Mouse (Mus musculus) kidney, postnatal 36 days (tissue): ENCODE data around the gene Hgd.
A peak's percentile ranks its signal among the peaks of the same experiment; 100 is the strongest.

ENCODE experiments used
- DNase-seq, 2 experiments: peaks; one replicate each; pipeline ENCODE4 v3.0.0; 2021 to 2022; ENCODE audit warnings: mixed read lengths in 2 of 2

The Hgd gene

DNA sequence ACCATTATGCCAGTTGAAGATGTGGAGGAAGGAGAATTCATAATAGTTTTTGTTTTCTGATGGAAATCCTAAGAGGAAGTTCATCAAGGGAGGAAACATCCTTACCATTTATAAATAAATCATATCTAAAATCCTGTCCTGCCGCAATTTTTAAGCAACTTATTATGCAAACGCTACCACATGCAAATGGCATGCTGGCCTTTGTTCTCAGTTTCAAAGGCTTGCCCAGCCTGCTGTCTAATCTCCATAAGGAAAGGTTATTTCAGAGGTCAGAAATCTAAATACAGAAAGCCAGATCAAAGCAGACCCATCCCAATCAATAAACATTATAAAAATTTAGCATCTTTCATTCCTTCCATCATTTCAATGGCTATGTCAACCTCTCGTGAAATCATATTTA lies 1.9 kb downstream of the Hgd start:
- peak; percentile 22 to 31 for DNase-seq

GRCm38 (mm10) chr16:37583306-37583705 lies 3.4 kb downstream of the Hgd start:
- DNase-seq: peak; percentile 71 to 85

- DNase-seq: peak; percentile 26 to 27
These were observed 3.8 kb downstream of the Hgd start for GRCm38 (mm10) chr16:37583801-37584200.

- DNase-seq: peak; percentile 84 to 88
These were observed 4.5 kb downstream of the Hgd start for GRCm38 (mm10) chr16:37584218-37585035.

GRCm38 (mm10) chr16:37585129-37585563 lies 5.2 kb downstream of the Hgd start:
- DNase-seq: no peak

DNA sequence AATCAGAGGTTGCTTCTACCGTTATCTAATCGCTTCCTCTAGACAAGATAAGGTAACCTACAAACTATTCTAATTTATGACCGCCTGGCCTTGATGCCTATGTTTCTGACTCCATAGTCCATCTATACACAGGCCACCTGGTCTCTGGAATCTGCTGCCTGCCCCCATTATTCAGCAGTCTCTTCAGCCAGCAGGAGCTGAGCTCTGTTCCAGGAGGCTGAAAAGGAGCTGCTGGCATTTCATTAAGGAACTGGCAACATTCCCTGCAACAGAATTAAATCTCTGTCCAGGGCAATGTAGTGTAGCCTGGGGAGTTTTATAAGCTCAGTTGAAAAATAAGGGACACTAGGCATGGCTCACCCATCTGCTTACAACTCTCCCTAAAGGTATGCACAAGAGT lies 11.0 kb downstream of the Hgd start:
- peak; percentile 15 to 37 for DNase-seq

DNA sequence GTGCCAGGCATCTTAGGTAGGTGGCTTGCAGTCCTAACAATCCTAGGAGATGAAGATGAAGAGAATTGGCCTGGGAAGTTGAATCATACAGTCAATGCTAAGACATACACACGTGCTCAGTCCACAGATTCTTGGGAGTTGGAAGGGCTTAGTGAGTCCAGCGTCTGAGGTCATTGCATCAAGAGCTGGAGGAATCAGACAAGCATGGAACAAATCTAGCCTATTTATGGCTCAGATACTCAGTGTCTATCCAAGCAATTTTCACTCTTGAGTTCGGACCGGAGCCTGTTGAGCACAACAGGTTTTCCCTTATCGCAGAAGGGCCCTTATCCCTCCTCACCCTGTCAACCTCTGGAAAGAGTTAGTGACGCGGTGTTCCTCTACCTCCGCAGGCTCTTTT lies 11.6 kb downstream of the Hgd start:
- no peak for DNase-seq

DNA sequence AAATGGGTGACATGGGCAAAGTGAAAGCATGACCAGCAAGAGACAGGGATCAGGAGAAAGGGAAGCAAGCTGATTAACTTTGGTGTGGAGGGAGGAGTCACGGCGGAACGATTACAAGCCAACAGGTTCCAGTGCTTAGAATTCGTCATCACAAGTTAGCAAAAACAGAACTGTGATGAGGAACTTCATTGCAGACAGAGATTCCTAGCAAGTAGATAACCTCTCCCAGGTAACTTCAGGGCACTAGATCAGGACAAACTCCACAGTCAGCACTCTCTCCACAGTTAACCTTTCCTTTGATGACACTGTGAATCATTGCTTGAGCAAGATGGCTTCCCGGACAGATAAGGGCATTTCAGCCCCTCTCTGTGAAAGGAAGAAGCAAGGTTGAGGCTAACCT lies 17.5 kb downstream of the Hgd start:
- no peak for DNase-seq

GRCm38 (mm10) chr16:37598463-37598862 lies 18.5 kb downstream of the Hgd start:
- DNase-seq: no peak

DNA sequence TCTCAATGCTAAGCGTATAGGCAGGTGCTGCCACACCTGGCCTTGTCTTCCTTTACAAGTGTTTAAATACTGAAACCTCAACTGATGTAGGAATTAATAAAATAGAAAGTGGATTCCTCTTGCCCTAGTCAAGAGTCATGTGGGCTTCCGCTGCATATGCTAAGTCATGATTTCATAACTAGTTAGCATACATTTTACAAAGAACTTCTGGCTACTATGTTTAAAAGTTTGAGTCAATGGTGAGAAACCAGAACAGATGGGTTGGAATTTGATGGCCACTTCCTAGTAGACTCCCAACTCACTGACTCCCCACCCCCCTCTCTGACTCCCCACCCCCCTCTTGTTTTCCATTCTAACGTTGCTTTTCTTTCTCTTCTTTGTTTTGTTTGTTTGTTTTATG lies 19.4 kb downstream of the Hgd start:
- no peak for DNase-seq

DNA sequence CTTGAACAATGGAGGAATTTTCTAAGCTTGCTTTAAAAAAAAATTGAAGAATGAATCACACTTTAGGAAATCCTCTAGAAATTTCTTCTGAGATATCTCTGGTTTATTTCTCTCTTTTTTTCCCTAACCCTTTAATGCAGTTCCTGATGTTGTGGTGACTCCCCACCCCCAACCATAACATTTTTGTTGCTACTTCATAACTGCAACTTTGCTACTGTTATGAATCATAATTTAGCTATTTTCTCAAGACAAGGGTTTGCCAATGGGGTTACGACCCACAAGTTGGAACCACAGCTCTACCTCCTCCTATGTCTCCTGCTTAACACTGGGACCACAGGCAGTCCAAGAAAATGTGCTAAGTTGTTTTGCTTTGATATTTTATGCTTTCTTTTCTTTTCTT lies 23.5 kb downstream of the Hgd start:
- DNase-seq: no peak

GRCm38 (mm10) chr16:37604243-37604642 lies 24.3 kb downstream of the Hgd start:
- DNase-seq: no peak

DNA sequence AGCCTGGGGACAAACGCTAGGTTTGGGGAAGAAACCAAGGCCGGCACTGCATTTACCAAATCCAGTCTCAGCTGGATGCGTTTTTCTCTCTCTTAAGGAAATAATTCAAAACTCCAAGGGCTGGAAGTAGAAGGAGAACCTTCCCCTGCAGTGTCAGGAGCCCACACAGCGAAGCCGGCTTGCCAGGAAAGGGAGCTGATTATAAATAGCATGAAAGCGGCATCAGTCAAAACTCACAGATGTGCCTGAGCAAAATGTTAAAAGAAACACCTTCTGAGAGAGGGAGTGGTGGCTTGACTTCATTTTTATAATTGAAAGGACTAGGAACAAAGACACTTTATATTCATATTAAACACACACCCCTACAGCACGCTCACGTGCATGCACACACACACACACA lies 30.4 kb downstream of the Hgd start:
- DNase-seq: no peak

DNA sequence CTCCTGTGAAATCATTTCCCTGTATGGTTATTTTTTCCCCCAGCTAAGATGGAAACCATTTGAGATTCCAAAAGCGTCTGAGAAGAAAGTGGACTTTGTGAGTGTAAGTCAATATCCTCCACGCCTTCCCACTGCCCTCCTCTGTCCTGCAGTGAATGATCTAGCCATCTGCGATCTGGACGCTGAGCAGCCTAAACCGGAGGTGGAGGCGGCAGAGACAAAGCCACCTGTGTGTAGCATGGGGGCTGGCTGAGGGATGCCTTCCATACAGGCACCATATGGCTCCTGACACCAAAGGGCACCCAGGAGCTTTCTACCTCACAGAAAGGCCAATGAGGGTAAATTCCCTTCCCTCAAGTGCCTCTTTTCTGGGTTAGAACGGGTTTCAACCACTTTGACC lies 31.1 kb downstream of the Hgd start:
- no peak for DNase-seq

DNA sequence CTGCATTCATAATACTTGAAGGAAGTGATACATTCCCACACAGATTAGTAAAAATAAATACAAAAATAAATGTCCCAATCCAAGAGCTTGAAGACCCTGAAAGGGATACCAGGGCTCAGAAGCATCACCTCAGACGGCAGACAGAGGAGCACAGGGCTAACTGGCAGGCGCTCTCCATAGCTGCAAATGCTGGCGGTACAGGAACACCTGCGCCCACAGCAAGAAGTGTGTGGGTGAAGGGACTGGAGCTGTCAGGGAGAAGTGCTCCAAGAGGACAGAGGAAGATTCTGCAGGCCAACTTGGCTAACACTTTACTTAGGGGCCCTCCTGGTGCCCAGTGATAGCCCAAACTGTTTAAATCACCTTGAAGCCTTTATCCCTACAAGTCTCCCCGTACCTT lies 32.1 kb downstream of the Hgd start:
- no peak for DNase-seq

DNA sequence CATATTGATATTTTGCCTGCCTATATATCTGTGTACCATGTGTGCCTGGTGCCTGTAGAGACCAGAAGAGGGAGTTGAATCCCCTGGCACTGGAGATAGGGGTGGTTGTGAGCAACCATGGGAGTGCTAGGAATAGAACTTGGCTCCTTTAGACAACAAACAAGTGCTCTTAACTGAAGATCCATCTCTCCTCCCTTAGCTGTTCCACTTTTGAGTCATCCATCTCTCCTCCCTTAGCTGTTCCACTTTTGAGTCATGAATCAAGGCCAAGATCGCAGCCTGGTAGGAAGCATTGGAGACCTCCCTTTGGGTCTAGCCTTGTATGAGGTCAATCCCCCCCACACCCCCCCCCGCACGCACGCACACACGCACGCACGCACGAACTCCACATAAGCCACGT lies 34.6 kb downstream of the Hgd start:
- no peak for DNase-seq

DNA sequence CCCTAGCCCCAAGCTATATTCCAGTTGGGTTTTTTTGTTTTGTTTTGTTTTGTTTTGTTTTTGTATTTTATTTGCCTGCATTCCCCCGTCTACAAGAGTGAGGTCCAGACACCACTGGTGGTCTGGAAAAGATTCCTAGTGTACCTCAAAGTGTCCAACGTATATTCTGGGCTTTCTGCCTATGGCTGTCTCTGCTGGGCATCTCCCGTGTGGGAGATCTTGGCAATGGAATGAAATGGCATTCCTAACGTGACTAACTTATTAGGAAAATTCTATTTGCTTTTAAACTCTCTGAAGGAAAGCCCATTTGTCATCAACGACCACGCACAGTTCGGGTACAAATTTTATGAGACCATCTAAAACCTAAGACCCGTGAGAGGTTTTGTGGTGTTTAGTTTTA lies 35.5 kb downstream of the Hgd start:
- DNase-seq: no peak

- DNase-seq: no peak
These were observed 36.2 kb downstream of the Hgd start for GRCm38 (mm10) chr16:37616104-37616503.

DNA sequence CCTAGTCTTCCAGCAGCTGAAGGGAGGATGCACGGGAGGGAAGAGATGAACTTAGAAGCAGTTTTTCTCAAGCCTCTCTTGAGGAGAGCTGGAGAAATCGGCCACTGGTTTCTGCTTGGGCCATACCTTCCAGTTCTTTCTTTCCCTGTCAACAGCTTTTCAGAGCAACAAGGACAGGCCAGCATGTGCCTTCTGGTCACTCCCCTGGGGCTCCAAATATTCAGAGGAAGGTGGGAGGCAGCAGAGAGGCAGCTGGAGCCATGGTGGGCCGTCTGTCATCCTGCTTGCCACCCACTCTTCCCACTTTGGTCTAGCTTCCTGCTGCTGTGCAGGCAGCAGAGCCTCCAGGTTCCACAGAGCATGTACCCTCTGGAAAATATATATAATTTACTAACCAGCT lies 37.7 kb downstream of the Hgd start:
- peak in 1 of 2 experiments; percentile 11 for DNase-seq

GRCm38 (mm10) chr16:37622403-37622802 lies 42.5 kb downstream of the Hgd start:
- no peak for DNase-seq

- no peak for DNase-seq
These were observed 43.0 kb downstream of the Hgd start for GRCm38 (mm10) chr16:37622919-37623318.

DNA sequence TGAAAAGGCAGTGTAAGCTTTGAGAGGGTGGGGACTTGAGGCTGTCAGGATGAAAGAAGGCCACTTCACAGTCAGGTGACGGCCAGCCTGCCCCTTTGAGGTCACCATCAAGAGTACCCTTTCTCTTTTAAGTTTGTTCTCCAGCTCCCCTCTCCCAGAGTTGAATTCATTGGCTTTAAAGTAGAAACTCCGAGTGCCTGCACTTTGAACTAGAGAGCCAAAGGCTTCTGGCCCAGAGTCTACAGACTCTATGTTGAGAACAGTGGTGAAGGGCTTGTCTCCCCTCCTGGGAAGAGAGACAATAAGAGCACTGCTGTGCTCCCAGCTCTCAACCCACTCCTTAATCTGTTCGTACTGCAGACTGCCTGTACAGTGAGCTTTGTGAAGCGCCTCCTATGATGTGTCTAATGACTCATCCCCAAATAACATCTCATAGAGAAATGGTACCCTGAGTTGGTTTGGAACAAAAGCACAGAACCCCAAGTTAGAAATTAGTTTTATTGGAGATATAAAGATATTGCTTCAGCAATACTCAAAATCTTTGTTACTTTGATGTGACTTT lies 46.5 kb downstream of the Hgd start:
- DNase-seq: no peak

- DNase-seq: peak; percentile 59 to 67
These were observed 48.4 kb downstream of the Hgd start for GRCm38 (mm10) chr16:37628336-37628735.

DNA sequence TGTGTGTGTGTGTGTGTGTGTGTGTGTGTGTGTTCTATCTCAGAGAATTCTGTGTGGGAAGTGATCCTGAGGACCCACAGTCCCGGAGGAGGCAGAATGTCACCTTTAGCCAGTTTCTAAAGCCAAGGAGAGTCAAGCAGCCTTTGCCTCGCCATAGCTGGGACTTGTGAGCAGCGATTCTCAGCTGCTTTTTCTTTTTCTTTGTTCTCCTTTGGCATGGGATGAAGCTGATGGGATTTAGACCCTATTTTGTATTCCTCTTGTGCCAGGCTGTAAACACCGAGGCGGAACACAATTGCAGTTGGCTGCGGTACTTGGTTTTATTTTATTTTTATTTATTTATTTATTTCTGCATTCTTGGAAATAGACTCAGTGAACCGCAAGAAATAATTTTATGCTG lies 49.1 kb downstream of the Hgd start:
- no peak for DNase-seq

- no peak for DNase-seq
These were observed 54.6 kb downstream of the Hgd start for GRCm38 (mm10) chr16:37634578-37634977.
